Mouse (Mus musculus): Measurements from ENCODE around the gene Tpsg1.
A peak's percentile ranks its signal among the peaks of the same experiment; 100 is the strongest.

The Tpsg1 gene

GRCm38 (mm10) chr17:25408302-25408999 is 39.4 kb downstream of the Tpsg1 start:
- DNase-seq (ENCODE audit: low spot score) = no peak

GRCm38 (mm10) chr17:25409621-25410020 is 40.5 kb downstream of the Tpsg1 start:
- DNase-seq (ENCODE audit: low spot score) = no peak

GRCm38 (mm10) chr17:25410180-25410579 is 41.1 kb downstream of the Tpsg1 start:
- peak; percentile 69 for DNase-seq (ENCODE audit: low spot score)

- DNase-seq (ENCODE audit: low spot score) = no peak
Measured at GRCm38 (mm10) chr17:25410786-25411185, 41.7 kb downstream of the Tpsg1 start.

- DNase-seq (ENCODE audit: low spot score) = no peak
Measured at GRCm38 (mm10) chr17:25411251-25411650, 42.2 kb downstream of the Tpsg1 start.

GRCm38 (mm10) chr17:25414209-25414608 is 45.1 kb downstream of the Tpsg1 start:
- DNase-seq (ENCODE audit: low spot score) = no peak

- DNase-seq (ENCODE audit: low spot score) = no peak
Measured at GRCm38 (mm10) chr17:25414917-25415316, 45.8 kb downstream of the Tpsg1 start.

- DNase-seq (ENCODE audit: low spot score) = no peak
Measured at GRCm38 (mm10) chr17:25415421-25415913, 46.4 kb downstream of the Tpsg1 start.

- no peak for DNase-seq (ENCODE audit: low spot score)
Measured at GRCm38 (mm10) chr17:25416219-25416618, 47.1 kb downstream of the Tpsg1 start.

- no peak for DNase-seq (ENCODE audit: low spot score)
Measured at GRCm38 (mm10) chr17:25417990-25418389, 48.9 kb downstream of the Tpsg1 start.

GRCm38 (mm10) chr17:25418926-25419325 is 49.9 kb downstream of the Tpsg1 start:
- no peak for DNase-seq (ENCODE audit: low spot score)

- no peak for DNase-seq (ENCODE audit: low spot score)
Measured at GRCm38 (mm10) chr17:25420998-25421397, 51.9 kb downstream of the Tpsg1 start.

Data from ovary, adult 18-20 months (tissue).